Comparison of ENCODE assay signal across 11 mouse cellular contexts in genomic region chr7:112353939-112354338, GRCm38 (mm10).
DNase-seq lines count a peak whose midpoint lies in the region; ATAC-seq lines count a peak whose summit lies in the region.
"Had no signal": no experiment of that assay in that cellular context is flagged by ENCODE, and none has a peak within 500 bp of the region (broad histone marks: within the 10 kb centered on the region; RNA-seq: fewer than 3 reads in every experiment).

No protein-coding gene starts in this region.

- WGBS in heart, embryonic 15.5 days, result 74% methylated on average over 11 of the region's 11 CpGs
- WGBS in lung, embryonic 16.5 days, result 75% methylated on average over 11 of the region's 11 CpGs
- 53% methylated on average over 11 of the region's 11 CpGs for WGBS in forebrain, embryonic 11.5 days
- 42% methylated on average over 11 of the region's 11 CpGs for WGBS in midbrain, embryonic 14.5 days

- peak overlapping the region; percentile 87 for H3K27ac ChIP-seq in heart, embryonic 15.5 days
- peak overlapping the region; percentile 82 for H3K27ac ChIP-seq in lung, embryonic 16.5 days (ENCODE audit: low read length)
- H3K27ac ChIP-seq in forebrain, embryonic 11.5 days (ENCODE audit: low read depth, low read length), result peak overlapping the region; percentile 50; the same call in 1 of the 2 replicates
- 0 out of 2 replicates have a peak overlapping the region, but pooled peaks have one; percentile 53 for H3K27ac ChIP-seq in midbrain, embryonic 14.5 days (replicated peaks; ENCODE audit: low read depth, low read length)

- peaks cover 53% of the 10 kb centered on the region for H3K36me3 ChIP-seq in heart, embryonic 15.5 days
- no peaks in the 10 kb centered on the region for H3K36me3 ChIP-seq in lung, embryonic 16.5 days (ENCODE audit: control insufficient read depth, insufficient read depth, low read length)
- H3K36me3 ChIP-seq in forebrain, embryonic 11.5 days (ENCODE audit: control insufficient read depth, insufficient read depth, low read length), result no peaks in the 10 kb centered on the region
- H3K36me3 ChIP-seq in midbrain, embryonic 14.5 days (ENCODE audit: control insufficient read depth, insufficient read depth, low read length), result no peaks in the 10 kb centered on the region

- H3K4me2 ChIP-seq in heart, embryonic 15.5 days, result no peak overlapping the region
- no peak overlapping the region for H3K4me2 ChIP-seq in lung, embryonic 16.5 days (ENCODE audit: low read depth, low read length)
- H3K4me2 ChIP-seq in forebrain, embryonic 11.5 days (ENCODE audit: low read depth, low read length, severe bottlenecking), result no peak overlapping the region
- no peak overlapping the region for H3K4me2 ChIP-seq in midbrain, embryonic 14.5 days (ENCODE audit: low read length)

- no peak for DNase-seq in heart, adult 8-10 months (ENCODE audit: low spot score)
- DNase-seq in lung, postnatal 10 days, result no peak
- DNase-seq in forebrain, embryonic 11.5 days (ENCODE audit: low spot score), result peak; percentile 55
- peak; percentile 54 for DNase-seq in midbrain, embryonic 14.5 days
- no peak for DNase-seq in left cerebral cortex, adult 11 months (ENCODE audit: low spot score)
- DNase-seq: cerebellum, adult 9-10 months; right cerebral cortex, postnatal 25 days had no signal

- peak overlapping the region; percentile 26; the same call in 1 of the 2 replicates for H3K9ac ChIP-seq in heart, embryonic 15.5 days
- no peak overlapping the region for H3K9ac ChIP-seq in lung, embryonic 16.5 days (ENCODE audit: low read length)
- H3K9ac ChIP-seq in forebrain, embryonic 11.5 days (ENCODE audit: low read length), result no peak overlapping the region
- H3K9ac ChIP-seq in midbrain, embryonic 14.5 days (replicated peaks; ENCODE audit: low read length), result no peak overlapping the region

- ATAC-seq in heart, embryonic 15.5 days (replicated peaks; ENCODE audit: insufficient number of reproducible peaks, insufficient read depth, low FRiP score, low read depth), result no peak
- ATAC-seq in lung, embryonic 16.5 days (ENCODE audit: low read depth), result no peak
- no peak; the same call in 1 of the 2 replicates for ATAC-seq in forebrain, embryonic 11.5 days (replicated peaks; ENCODE audit: low FRiP score)
- no peak for ATAC-seq in midbrain, embryonic 14.5 days (ENCODE audit: low FRiP score, low TSS enrichment)
- ATAC-seq in erythroid progenitor cell, adult 5-6 weeks (replicated peaks; ENCODE audit: low FRiP score, poor library complexity, severe bottlenecking), result no peak
- ATAC-seq: CD4-positive, CD25-positive, alpha-beta regulatory T cell, adult 4 months had no signal

- H3K4me1 ChIP-seq in heart, embryonic 15.5 days (replicated peaks), result peaks cover 47% of the 10 kb centered on the region
- H3K4me1 ChIP-seq in lung, embryonic 16.5 days (replicated peaks; ENCODE audit: control insufficient read depth, insufficient read depth, low read length), result peaks cover 19% of the 10 kb centered on the region
- H3K4me1 ChIP-seq in forebrain, embryonic 11.5 days (replicated peaks; ENCODE audit: control insufficient read depth, insufficient read depth, low read length), result peaks cover 11% of the 10 kb centered on the region; the same call in 1 of the 2 replicates
- H3K4me1 ChIP-seq in midbrain, embryonic 14.5 days (ENCODE audit: control insufficient read depth, insufficient read depth, low read length), result peaks cover 19% of the 10 kb centered on the region; the same call in 1 of the 2 replicates

- H3K27me3 ChIP-seq in heart, embryonic 15.5 days, result no peaks in the 10 kb centered on the region
- no peaks in the 10 kb centered on the region for H3K27me3 ChIP-seq in lung, embryonic 16.5 days (ENCODE audit: control insufficient read depth, insufficient read depth, low read depth, low read length)
- no peaks in the 10 kb centered on the region for H3K27me3 ChIP-seq in forebrain, embryonic 11.5 days (ENCODE audit: control insufficient read depth, insufficient read depth, low read length)
- H3K27me3 ChIP-seq in midbrain, embryonic 14.5 days (ENCODE audit: control insufficient read depth, insufficient read depth, low read length), result no peaks in the 10 kb centered on the region

- H3K4me3 ChIP-seq in heart, embryonic 15.5 days, result no peak overlapping the region
- H3K4me3 ChIP-seq in lung, embryonic 16.5 days (ENCODE audit: low read length), result no peak overlapping the region
- no peak overlapping the region for H3K4me3 ChIP-seq in forebrain, embryonic 11.5 days (ENCODE audit: low read depth, low read length)
- no peak overlapping the region for H3K4me3 ChIP-seq in midbrain, embryonic 14.5 days (replicated peaks; ENCODE audit: low read depth, low read length)

- no peaks in the 10 kb centered on the region for H3K9me3 ChIP-seq in heart, embryonic 15.5 days (replicated peaks)
- no peaks in the 10 kb centered on the region for H3K9me3 ChIP-seq in lung, embryonic 16.5 days (ENCODE audit: control insufficient read depth, low read length)
- no peaks in the 10 kb centered on the region for H3K9me3 ChIP-seq in forebrain, embryonic 11.5 days (ENCODE audit: control insufficient read depth, low read length)
- H3K9me3 ChIP-seq in midbrain, embryonic 14.5 days (ENCODE audit: control insufficient read depth, low read length), result no peaks in the 10 kb centered on the region

Comparison
In these comparisons a context has a peak if more than half of its experiments do, and no peak if none do; other contexts are left out.
1. DNase-seq: peak in forebrain, embryonic 11.5 days (single experiment) and midbrain, embryonic 14.5 days (single experiment); none in heart, adult 8-10 months (single experiment), lung, postnatal 10 days (single experiment) and left cerebral cortex, adult 11 months (single experiment).
2. Peak in every context shown above with its lines, with median percentiles within 50 percentile points of each other: H3K27ac ChIP-seq.